Mouse (Mus musculus): ENCODE measurements around the gene Ldb2.

- TF ChIP-seq CTCF (IDR thresholded peaks at IDR 0.05) (no peak), EP300 (IDR thresholded peaks at IDR 0.05) (no peak)
These were observed 190.6 kb downstream of the Ldb2 start for GRCm38 (mm10) chr5:44608901-44609300.

All from lung, postnatal 0 days (tissue).